10 mouse cellular contexts compared by ENCODE assay signal in the genomic region with DNA sequence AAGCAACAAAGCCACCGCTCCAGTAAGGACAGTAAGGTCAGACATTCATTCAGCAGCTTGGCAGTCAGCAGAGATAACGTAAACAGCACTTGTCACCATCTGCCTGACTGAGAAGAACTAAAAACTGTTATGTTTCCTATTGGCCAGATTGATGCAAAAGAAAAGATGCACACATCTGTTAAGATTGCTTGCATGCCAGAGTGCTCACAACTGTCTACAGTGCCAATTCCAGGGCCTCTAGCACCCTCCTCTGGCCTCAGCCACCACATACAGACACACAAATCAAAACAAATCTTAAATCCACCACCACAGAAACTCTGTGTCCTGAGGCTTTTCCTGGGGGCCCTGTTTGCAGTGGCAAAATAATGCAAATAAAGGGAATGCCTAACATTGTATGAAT. TPM values are rescaled to one million over a fixed set of nuclear protein-coding genes. Genes with fewer than 3 reads are reported as not detected.
A peak's percentile ranks its signal among the peaks of the same experiment; 100 is the strongest.
DNase-seq lines count a peak whose midpoint lies in the region; ATAC-seq and TF ChIP-seq lines count a peak whose summit lies in the region.
"Had no signal": no experiment of that assay in that cellular context is flagged by ENCODE, and none has a peak within 500 bp of the region (broad histone marks: within the 10 kb centered on the region; RNA-seq: fewer than 3 reads in every experiment).

No protein-coding gene starts in this region.

- H3K27me3 ChIP-seq in lung, embryonic 14.5 days (ENCODE audit: insufficient read depth, low read length): no peaks in the 10 kb centered on the region
- H3K27me3 ChIP-seq in E14TG2a.4 (ENCODE audit: insufficient read depth, low read length): peaks cover 8% of the 10 kb centered on the region
- H3K27me3 ChIP-seq in forebrain, embryonic 16.5 days (replicated peaks; ENCODE audit: control insufficient read depth, insufficient read depth, low read length): no peaks in the 10 kb centered on the region
- H3K27me3 ChIP-seq: hindbrain, embryonic 13.5 days had no signal

- TF ChIP-seq CTCF in gastrocnemius, adult 2 months (IDR thresholded peaks at IDR 0.05): peak; percentile 22; the same call in 1 of the 2 replicates
- TF ChIP-seq CTCF in lung, embryonic 14.5 days (IDR thresholded peaks at IDR 0.05; ENCODE audit: low read depth): peak; percentile 46
- TF ChIP-seq CTCF in E14TG2a.4 (conservative IDR thresholded peaks at IDR 0.05; ENCODE audit: low read length): 0 out of 2 replicates have a peak, but pooled peaks have one; percentile 4

- no peak overlapping the region for H3K4me2 ChIP-seq in lung, embryonic 14.5 days
- no peak overlapping the region for H3K4me2 ChIP-seq in forebrain, embryonic 16.5 days (ENCODE audit: low read length)
- H3K4me2 ChIP-seq: hindbrain, embryonic 13.5 days had no signal

- WGBS in lung, embryonic 14.5 days: 29% methylated on average over 2 of the region's 2 CpGs
- WGBS in forebrain, embryonic 16.5 days: 64% methylated on average over 2 of the region's 2 CpGs

- no peak overlapping the region for H3K27ac ChIP-seq in gastrocnemius, adult 2 months
- no peak overlapping the region for H3K27ac ChIP-seq in lung, embryonic 14.5 days (ENCODE audit: low read depth)
- no peak overlapping the region for H3K27ac ChIP-seq in forebrain, embryonic 16.5 days (ENCODE audit: low read length)
- H3K27ac ChIP-seq: hindbrain, embryonic 13.5 days; macrophage had no signal

- no peaks in the 10 kb centered on the region for H3K4me1 ChIP-seq in lung, embryonic 14.5 days (ENCODE audit: insufficient read depth)
- no peaks in the 10 kb centered on the region for H3K4me1 ChIP-seq in E14TG2a.4 (replicated peaks; ENCODE audit: low read depth, low read length)
- H3K4me1 ChIP-seq in forebrain, embryonic 16.5 days (replicated peaks; ENCODE audit: control insufficient read depth, insufficient read depth, low read length): no peaks in the 10 kb centered on the region
- H3K4me1 ChIP-seq: hindbrain, embryonic 13.5 days had no signal

- no peak for ATAC-seq in lung, embryonic 14.5 days (ENCODE audit: insufficient read depth)
- no peak for ATAC-seq in forebrain, embryonic 16.5 days
- no peak for ATAC-seq in cerebellum, adult (ENCODE audit: insufficient number of reproducible peaks, low FRiP score, low TSS enrichment)

- no peak overlapping the region for H3K4me3 ChIP-seq in gastrocnemius, adult 2 months
- no peak overlapping the region for H3K4me3 ChIP-seq in lung, embryonic 14.5 days (ENCODE audit: low read depth, low read length)
- no peak overlapping the region for H3K4me3 ChIP-seq in E14TG2a.4 (replicated peaks; ENCODE audit: low read length)
- H3K4me3 ChIP-seq in forebrain, embryonic 16.5 days (replicated peaks; ENCODE audit: low read length): no peak overlapping the region
- H3K4me3 ChIP-seq: hindbrain, embryonic 13.5 days had no signal

- no peak for DNase-seq in gastrocnemius, adult 2 months
- DNase-seq in gastrocnemius, postnatal 25 days: no peak
- peak; percentile 63 for DNase-seq in lung, embryonic 14.5 days
- no peak for DNase-seq in lung, postnatal 25 days (ENCODE audit: low spot score)
- peak; percentile 7 for DNase-seq in lung, postnatal 14 days

- H3K9ac ChIP-seq in lung, embryonic 14.5 days: no peak overlapping the region
- no peak overlapping the region for H3K9ac ChIP-seq in forebrain, embryonic 16.5 days (replicated peaks; ENCODE audit: low read depth, low read length)
- H3K9ac ChIP-seq: hindbrain, embryonic 13.5 days had no signal

- intact Hi-C loops in gastrocnemius, adult 2 months (cut with DNase I): no loop called here

- H3K36me3 ChIP-seq in lung, embryonic 14.5 days (ENCODE audit: insufficient read depth): no peaks in the 10 kb centered on the region
- H3K36me3 ChIP-seq in E14TG2a.4 (ENCODE audit: insufficient read depth, low read length): no peaks in the 10 kb centered on the region
- H3K36me3 ChIP-seq in forebrain, embryonic 16.5 days (ENCODE audit: control insufficient read depth, insufficient read depth): no peaks in the 10 kb centered on the region
- H3K36me3 ChIP-seq: hindbrain, embryonic 13.5 days had no signal

- H3K9me3 ChIP-seq in lung, embryonic 14.5 days (ENCODE audit: low read depth, low read length): no peaks in the 10 kb centered on the region
- H3K9me3 ChIP-seq in E14TG2a.4 (ENCODE audit: low read length): no peaks in the 10 kb centered on the region
- no peaks in the 10 kb centered on the region for H3K9me3 ChIP-seq in forebrain, embryonic 16.5 days (ENCODE audit: control insufficient read depth, low read length)
- H3K9me3 ChIP-seq: hindbrain, embryonic 13.5 days had no signal

RNA-seq across cellular contexts. Expression of gene Arhgef33, which starts 25.2 kb away (rescaled TPM):
- not detected for total RNA-seq in gastrocnemius, adult 2 months (2021)
- not detected for total RNA-seq in gastrocnemius, postnatal 25 days (2021)
- polyA plus RNA-seq in lung, embryonic 14.5 days (2014; fragmentation: Nextera tagmentation; extraction: Ambion mirVana): 0.61 and 0.74 TPM in 2 replicates
- 1.0 and 1.2 TPM in 2 replicates for polyA plus RNA-seq in forebrain, embryonic 16.5 days (2015; fragmentation: Nextera tagmentation; extraction: Ambion mirVana)

RNA-seq across cellular contexts. Expression of gene Gm10190, which starts 41.0 kb away (rescaled TPM):
- total RNA-seq in gastrocnemius, adult 2 months (2021): not detected
- total RNA-seq in gastrocnemius, postnatal 25 days (2021): not detected
- polyA plus RNA-seq in lung, embryonic 14.5 days (2014; fragmentation: Nextera tagmentation; extraction: Ambion mirVana): 2.1 and 2.4 TPM in 2 replicates
- 1.9 and 4.0 TPM in 2 replicates for polyA plus RNA-seq in forebrain, embryonic 16.5 days (2015; fragmentation: Nextera tagmentation; extraction: Ambion mirVana)
- polyA plus RNA-seq: macrophage had no signal

RNA-seq across cellular contexts. Expression of gene Dhx57, which starts 42.1 kb away (rescaled TPM):
- 1 to 10 TPM; 7.9 to 8.1 TPM for total RNA-seq in gastrocnemius, adult 2 months (2021)
- 1 to 10 TPM; 6.6 to 8.1 TPM for total RNA-seq in gastrocnemius, postnatal 25 days (2021)
- polyA plus RNA-seq in lung, embryonic 14.5 days (2014; fragmentation: Nextera tagmentation; extraction: Ambion mirVana): 15.2 and 15.4 TPM in 2 replicates
- polyA plus RNA-seq in forebrain, embryonic 16.5 days (2015; fragmentation: Nextera tagmentation; extraction: Ambion mirVana): 54.4 and 56.7 TPM in 2 replicates

RNA-seq across cellular contexts. Expression of gene Morn2, which starts 42.4 kb away (rescaled TPM):
- total RNA-seq in gastrocnemius, adult 2 months (2021): 10 to 100 TPM in 1 of 2 experiments, 1 to 10 TPM in 1; 7.6 to 11.0 TPM
- 1 to 10 TPM; 6.5 to 7.7 TPM for total RNA-seq in gastrocnemius, postnatal 25 days (2021)
- polyA plus RNA-seq in lung, embryonic 14.5 days (2014; fragmentation: Nextera tagmentation; extraction: Ambion mirVana): 30.5 and 32.8 TPM in 2 replicates
- 40.8 and 42.8 TPM in 2 replicates for polyA plus RNA-seq in forebrain, embryonic 16.5 days (2015; fragmentation: Nextera tagmentation; extraction: Ambion mirVana)

Comparison
In these comparisons a context has a peak if more than half of its experiments do, and no peak if none do; other contexts are left out.
1. DNase-seq: peak in lung, embryonic 14.5 days (single experiment) and lung, postnatal 14 days (single experiment); none in gastrocnemius, adult 2 months (single experiment), gastrocnemius, postnatal 25 days (single experiment) and lung, postnatal 25 days (single experiment).
2. Peak in every context shown above with its lines, with median percentiles within 50 percentile points of each other: CTCF ChIP-seq.